Mouse (Mus musculus) lung, embryonic 14.5 days (tissue): ENCODE measurements at regions not wholly inside any gene's neighbourhood (a gene's known extent, or its start where the extent isn't known, plus 50 kb on each side); places are given as distances from the start of the nearest gene placed in this dataset.
"Not testable (repeated sequence)": the region's sequence is repeated elsewhere in the genome, so short reads cannot be mapped to it uniquely, and the experiment has no call there.

Experiments used
- ATAC-seq: fragments of 200-750 bp; cut with Nextera tagmentation; 2 replicates; pipeline ENCODE4 v1.8.0; 2017; ENCODE audit warnings: mild to moderate bottlenecking, moderate TSS enrichment, moderate library complexity; ENCODE audit not compliant: insufficient read depth
- DNase-seq: peaks from one replicate; pipeline ENCODE4 v3.0.0-alpha.2; 2015
- H3K27ac ChIP-seq: fragments of 300-500 bp; sonication (generic); 2 replicates; pipeline ENCODE4 v1.5.1; 2014; ENCODE audit warnings: low read depth, mild to moderate bottlenecking, moderate library complexity
- H3K27me3 ChIP-seq: fragments of 300-500 bp; sonication (generic); 2 replicates; pipeline ENCODE4 v1.6.1; 2014; ENCODE audit warnings: low read length, control low read depth; ENCODE audit not compliant: insufficient read depth
- H3K36me3 ChIP-seq: fragments of 300-500 bp; sonication (generic); 2 replicates; pipeline ENCODE4 v1.6.1; 2014; ENCODE audit warnings: control low read depth; ENCODE audit not compliant: insufficient read depth
- H3K4me1 ChIP-seq: fragments of 300-500 bp; sonication (generic); 2 replicates; pipeline ENCODE4 v1.6.1; 2014; ENCODE audit warnings: antibody characterized with exemption, control low read depth; ENCODE audit not compliant: insufficient read depth
- H3K4me2 ChIP-seq: fragments of 300-500 bp; sonication (generic); 2 replicates; pipeline ENCODE4 v1.6.1; 2014; ENCODE audit warnings: mild to moderate bottlenecking
- H3K4me3 ChIP-seq: fragments of 300-500 bp; sonication (generic); 2 replicates; pipeline ENCODE4 v1.5.1; 2014; ENCODE audit warnings: low read depth, low read length
- H3K9ac ChIP-seq: fragments of 300-500 bp; sonication (generic); 2 replicates; pipeline ENCODE4 v1.6.1; 2014
- H3K9me3 ChIP-seq: fragments of 300-500 bp; sonication (generic); 2 replicates; pipeline ENCODE4 v1.6.1; 2016; ENCODE audit warnings: low read depth, low read length, control low read depth
- CTCF ChIP-seq: IDR thresholded peaks from 2 replicates; pipeline ENCODE4 v1.5.1; 2016; ENCODE audit warnings: antibody characterized with exemption, low read depth
- WGBS: fragments of 180-500 bp; shearing (Covaris S2); extraction: QIAGEN DNeasy Blood & Tissue Kit; methylation state at CpG from one replicate; pipeline ENCODE4 v1.1.7; 2014; 5-methylcytosine and 5-hydroxymethylcytosine counted together

- Histone ChIP-seq H3K27me3 (no peaks in the 10 kb centered on the region), H3K27ac (no peak overlapping the region), H3K9me3 (no peaks in the 10 kb centered on the region), H3K4me1 (no peaks in the 10 kb centered on the region), H3K4me2 (no peak overlapping the region), H3K4me3 (no peak overlapping the region), H3K9ac (no peak overlapping the region), H3K36me3 (no peaks in the 10 kb centered on the region)
- DNase-seq (peak; percentile 48), ATAC-seq (no peak)
- peak; percentile 24 for TF ChIP-seq CTCF
These were observed 112.0 kb upstream of the Gnai1 start for GRCm38 (mm10) chr5:18472114-18472513.

DNA sequence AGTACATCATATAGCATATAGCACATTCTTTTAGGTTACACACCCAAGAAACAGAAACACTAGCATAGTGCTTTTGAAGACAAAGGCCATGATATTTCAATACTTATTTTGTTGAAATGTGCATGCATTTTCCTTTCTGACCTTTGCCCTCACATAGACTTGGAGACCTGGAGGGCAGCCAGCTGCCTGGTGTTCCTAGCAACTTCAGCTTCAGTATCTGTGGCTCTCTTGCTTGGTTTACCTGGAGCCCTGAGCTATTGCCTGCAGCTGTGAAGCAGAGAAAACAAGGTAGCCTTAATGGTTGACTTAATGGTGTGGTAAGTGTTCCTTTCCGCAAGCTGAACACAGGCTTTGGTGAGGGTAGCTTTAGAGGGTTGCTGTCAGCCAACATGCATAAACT lies 97.6 kb upstream of the Gnai1 start:
- no peak overlapping the region for H3K27ac ChIP-seq
- H3K4me1 ChIP-seq, result no peaks in the 10 kb centered on the region
- ATAC-seq (no peak), DNase-seq (no peak)
- H3K4me3 ChIP-seq, result no peak overlapping the region
- H3K27me3 ChIP-seq, result no peaks in the 10 kb centered on the region
- no peak for TF ChIP-seq CTCF
- no peaks in the 10 kb centered on the region for H3K36me3 ChIP-seq
- no peak overlapping the region for H3K9ac ChIP-seq
- no peaks in the 10 kb centered on the region for H3K9me3 ChIP-seq
- whole genome bisulfite sequencing, result 86% methylated on average over 1 of the region's 1 CpGs
- no peak overlapping the region for H3K4me2 ChIP-seq

DNA sequence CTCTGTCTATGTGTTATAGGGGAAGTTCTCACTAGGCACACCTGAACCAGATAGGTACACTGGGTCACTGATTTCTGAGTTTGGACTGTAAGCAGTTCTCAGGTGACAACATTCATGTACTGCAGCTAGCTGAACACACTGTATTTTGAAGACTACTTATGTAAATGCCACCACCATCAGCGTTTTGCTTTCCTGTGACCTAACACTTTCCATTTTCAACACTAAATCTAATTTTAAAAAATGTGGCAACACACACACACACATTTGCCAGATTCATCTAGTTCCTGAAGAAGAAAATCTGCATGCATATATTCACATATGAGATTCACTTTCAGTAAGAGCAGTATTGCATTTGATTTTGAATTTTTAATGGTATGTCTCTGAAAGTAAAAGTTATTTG lies 96.0 kb upstream of the Gnai1 start:
- Histone ChIP-seq H3K9me3 (no peaks in the 10 kb centered on the region), H3K9ac (no peak overlapping the region), H3K4me3 (no peak overlapping the region), H3K4me1 (no peaks in the 10 kb centered on the region), H3K27me3 (no peaks in the 10 kb centered on the region), H3K36me3 (no peaks in the 10 kb centered on the region), H3K4me2 (no peak overlapping the region), H3K27ac (no peak overlapping the region)
- no peak for DNase-seq
- no peak for TF ChIP-seq CTCF
- 83% methylated on average over 1 of the region's 1 CpGs for WGBS
- ATAC-seq, result no peak

- H3K4me2 ChIP-seq, H3K9ac ChIP-seq: not testable (repeated sequence)
These were observed 93.0 kb upstream of the Gnai1 start for GRCm38 (mm10) chr5:18452871-18453757.

DNA sequence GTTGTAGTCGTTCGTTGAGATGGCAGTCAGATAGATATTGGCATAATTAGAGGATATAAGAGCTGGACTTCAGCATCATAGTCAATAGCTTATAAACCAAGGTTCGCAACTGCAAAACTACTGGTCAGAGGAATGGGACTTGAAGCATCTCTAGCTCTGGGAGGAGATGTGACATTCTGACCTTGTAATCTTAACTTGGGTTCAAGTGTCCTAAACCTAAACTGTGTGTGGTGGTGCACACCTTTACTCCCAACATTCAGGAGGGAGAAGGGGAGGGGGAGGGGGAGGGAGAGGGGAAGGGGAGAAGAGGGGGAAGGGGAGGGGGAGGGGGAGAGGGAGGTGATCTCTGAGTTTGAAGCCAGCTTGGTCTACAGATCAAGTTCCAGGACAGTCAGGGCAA lies 89.1 kb upstream of the Gnai1 start:
- no peaks in the 10 kb centered on the region for H3K27me3 ChIP-seq
- H3K4me1 ChIP-seq, result no peaks in the 10 kb centered on the region
- no peak overlapping the region for H3K4me2 ChIP-seq
- ATAC-seq (no peak), DNase-seq (no peak)
- no peak for TF ChIP-seq CTCF
- no peak overlapping the region for H3K27ac ChIP-seq
- 86% methylated on average over 3 of the region's 3 CpGs for WGBS
- H3K9ac ChIP-seq, result no peak overlapping the region
- H3K36me3 ChIP-seq, result no peaks in the 10 kb centered on the region
- H3K9me3 ChIP-seq, result no peaks in the 10 kb centered on the region
- no peak overlapping the region for H3K4me3 ChIP-seq

More at GRCm38 (mm10) chr5:18452871-18453757, 93.0 kb upstream of the Gnai1 start:
- not testable (repeated sequence) for H3K36me3 ChIP-seq, H3K27ac ChIP-seq, DNase-seq, H3K9me3 ChIP-seq, H3K4me1 ChIP-seq, ATAC-seq, H3K4me3 ChIP-seq, H3K27me3 ChIP-seq
- WGBS, result 84% methylated on average over 6 of the region's 6 CpGs

- no peak overlapping the region for H3K9ac ChIP-seq
- DNase-seq (no peak), ATAC-seq (no peak; the same call in 1 of the 2 replicates)
- no peaks in the 10 kb centered on the region for H3K27me3 ChIP-seq
- no peak overlapping the region for H3K4me3 ChIP-seq
- H3K27ac ChIP-seq, result no peak overlapping the region
- H3K4me2 ChIP-seq, result no peak overlapping the region
- WGBS, result 84% methylated on average over 5 of the region's 5 CpGs
- no peaks in the 10 kb centered on the region for H3K9me3 ChIP-seq
- no peaks in the 10 kb centered on the region for H3K36me3 ChIP-seq
- no peaks in the 10 kb centered on the region for H3K4me1 ChIP-seq
- no peak for TF ChIP-seq CTCF
These were observed 88.1 kb upstream of the Gnai1 start for GRCm38 (mm10) chr5:18448330-18448670.

DNA sequence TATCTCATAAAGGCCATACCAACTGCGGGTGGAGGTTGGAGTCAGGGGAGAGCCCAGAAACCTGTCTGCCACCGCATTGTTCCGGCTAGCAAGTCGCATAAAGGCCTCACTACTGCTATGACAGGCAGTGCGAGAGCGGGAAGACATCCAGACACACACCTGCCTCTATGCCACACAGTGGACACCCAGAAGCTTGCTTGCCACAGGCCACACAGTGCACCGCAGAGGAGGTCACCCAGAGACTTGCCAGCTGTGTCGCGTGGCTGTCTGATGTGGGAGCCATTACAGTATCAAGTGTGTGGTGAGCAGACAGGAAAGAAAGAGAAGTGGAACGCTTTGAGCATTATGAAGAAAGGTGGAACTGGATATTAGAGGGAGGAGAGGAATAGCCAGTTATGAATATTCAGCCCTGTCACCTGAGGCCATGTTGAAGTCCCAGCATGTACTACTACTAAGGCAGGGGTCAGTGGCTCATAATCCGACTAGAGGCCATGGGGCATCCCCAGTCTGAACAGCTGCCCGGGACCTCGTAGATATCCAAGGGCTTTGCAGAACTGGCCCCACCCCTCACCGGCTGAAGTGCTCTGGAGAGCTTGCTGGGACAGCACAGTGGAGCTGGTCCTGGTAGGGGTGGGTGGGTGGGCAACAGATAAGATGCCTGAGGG lies 87.6 kb upstream of the Gnai1 start:
- 81% methylated on average over 14 of the region's 14 CpGs for WGBS
- Histone ChIP-seq H3K27ac (no peak overlapping the region), H3K36me3 (no peaks in the 10 kb centered on the region), H3K4me3 (no peak overlapping the region), H3K9me3 (no peaks in the 10 kb centered on the region), H3K4me2 (no peak overlapping the region), H3K9ac (no peak overlapping the region), H3K4me1 (no peaks in the 10 kb centered on the region), H3K27me3 (no peaks in the 10 kb centered on the region)
- ATAC-seq (no peak), DNase-seq (no peak)
- TF ChIP-seq CTCF, result no peak
